Mouse (Mus musculus) lung, adult 2 months (tissue): Measurements from ENCODE around the gene Hlf. TPM values are rescaled to one million over a fixed set of nuclear protein-coding genes. Genes with fewer than 3 reads are reported as not detected.

Experiments used
- DNase-seq: peaks from one replicate; pipeline ENCODE4 v3.0.0; 2022
- H3K4me1 ChIP-seq: fragments of 200-500 bp; 2 replicates; pipeline ENCODE4 v1.6.1; 2011; ENCODE audit warnings: low read length; ENCODE audit not compliant: control insufficient read depth, insufficient read depth
- H3K4me3 ChIP-seq: fragments of 200-500 bp; replicated peaks from 2 replicates; pipeline ENCODE3; 2011; ENCODE audit warnings: low read depth, mild to moderate bottlenecking, control low read depth, low read length; ENCODE audit errors: extremely low read depth
- CTCF ChIP-seq: fragments of 200-500 bp; IDR thresholded peaks from 2 replicates; pipeline ENCODE4 v1.5.1; 2011; ENCODE audit warnings: mild to moderate bottlenecking, low read length, control low read depth; ENCODE audit not compliant: insufficient read depth
- POLR2A ChIP-seq: fragments of 200-500 bp; IDR thresholded peaks from 2 replicates; pipeline ENCODE4 v1.6.1; 2011; ENCODE audit warnings: low read depth, mild to moderate bottlenecking, control low read depth, low read length, borderline replicate concordance; ENCODE audit errors: extremely low read depth
- WGBS: fragments of 180-500 bp; shearing (Covaris S2); methylation state at CpG from one replicate; pipeline ENCODE4 v1.1.7; 2018; 5-methylcytosine and 5-hydroxymethylcytosine counted together
- polyA plus RNA-seq: library from polyadenylated mRNA; depleted of rRNA; stranded (reverse); fragments of >200 nt; gene quantifications from 2 replicates; pipeline ENCODE4 v1.2.3, GENCODE M21; 2012; rRNA removed

Hlf gene
- polyA plus RNA-seq, 1 experiment, result 6.8 TPM

DNA sequence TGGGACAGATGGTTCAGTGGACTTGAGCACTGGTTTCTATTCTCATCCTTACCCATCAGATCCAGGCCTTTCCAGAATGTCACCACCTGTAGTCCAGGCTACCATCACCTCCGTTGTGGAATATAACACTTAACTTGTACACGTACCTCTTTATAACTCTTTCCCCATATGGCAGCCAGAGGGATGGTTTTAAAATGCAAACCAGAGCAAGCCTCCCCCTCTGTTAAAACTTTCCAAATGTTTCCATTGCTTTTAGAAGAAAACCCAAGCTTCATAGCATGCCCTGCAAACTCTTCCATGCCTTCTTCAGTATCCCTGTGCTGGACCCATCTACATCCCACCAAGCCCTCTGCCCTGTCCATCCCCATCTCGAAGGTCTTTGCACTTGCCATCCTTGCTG, 66.1 kb downstream of the Hlf start:
- H3K4me3 ChIP-seq, result no peak overlapping the region
- no peaks in the 10 kb centered on the region for H3K4me1 ChIP-seq
- TF ChIP-seq POLR2A (no peak), CTCF (no peak)
- no peak for DNase-seq
- WGBS, result 83% methylated on average over 3 of the region's 3 CpGs

DNA sequence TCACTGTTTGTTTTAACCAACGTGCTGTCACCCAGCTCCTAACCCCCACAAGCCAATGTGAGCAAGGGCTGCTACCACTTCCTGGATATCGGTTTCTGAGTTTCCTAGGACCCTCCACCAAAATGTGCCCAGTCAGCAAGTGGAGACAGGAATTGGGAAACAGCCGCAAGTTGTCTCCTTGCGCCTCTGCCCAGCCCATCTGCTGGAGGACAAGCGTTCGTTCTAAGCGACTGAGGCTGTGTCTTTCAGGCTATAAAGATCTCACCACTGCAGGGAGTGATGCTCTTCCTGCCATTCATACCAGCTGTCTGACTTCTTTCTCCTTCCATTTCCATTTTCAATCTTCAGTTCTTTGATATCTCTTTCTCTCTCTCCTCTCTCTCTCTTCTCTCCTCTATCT, 69.8 kb downstream of the Hlf start:
- H3K4me1 ChIP-seq, result no peaks in the 10 kb centered on the region
- no peak for DNase-seq
- no peak overlapping the region for H3K4me3 ChIP-seq
- TF ChIP-seq POLR2A, result no peak
- TF ChIP-seq CTCF, result no peak
- WGBS, result 62% methylated on average over 7 of the region's 7 CpGs

DNA sequence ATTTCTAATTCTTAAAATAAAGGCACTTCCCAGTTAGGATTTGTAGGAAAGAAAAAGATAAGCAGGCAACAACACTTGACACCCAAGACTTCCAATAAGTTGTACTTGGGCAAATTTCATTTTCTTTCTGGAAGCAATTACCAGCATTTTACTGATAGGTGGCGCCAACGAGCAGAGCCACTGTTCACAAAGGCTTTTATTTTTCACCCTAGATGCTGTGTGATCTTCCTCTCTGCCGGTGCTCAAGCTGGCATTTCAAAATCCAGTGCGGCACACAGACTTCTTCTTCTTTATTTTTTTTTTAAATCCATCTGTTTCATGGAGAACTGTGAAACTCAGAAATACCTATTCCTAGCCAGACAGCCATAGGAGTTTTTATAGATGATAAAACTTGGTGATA, 73.2 kb downstream of the Hlf start:
- no peaks in the 10 kb centered on the region for H3K4me1 ChIP-seq
- peak; percentile 41 for TF ChIP-seq CTCF
- no peak for TF ChIP-seq POLR2A
- no peak for DNase-seq

GRCm38 (mm10) chr11:90314606-90315005, 76.1 kb downstream of the Hlf start:
- Histone ChIP-seq H3K4me3 (no peak overlapping the region), H3K4me1 (no peaks in the 10 kb centered on the region)
- TF ChIP-seq CTCF, result no peak
- no peak for TF ChIP-seq POLR2A
- DNase-seq, result no peak
- WGBS, result 85% methylated on average over 3 of the region's 3 CpGs

More for the DNA sequence above, 73.2 kb downstream of the Hlf start:
- WGBS, result 8% methylated on average over 4 of the region's 4 CpGs
- no peak overlapping the region for H3K4me3 ChIP-seq

- 37% methylated on average over 6 of the region's 6 CpGs for WGBS
- no peak for TF ChIP-seq POLR2A
- peak; percentile 63 for TF ChIP-seq CTCF
- peak; percentile 36 for DNase-seq
- H3K4me1 ChIP-seq, result no peaks in the 10 kb centered on the region
- H3K4me3 ChIP-seq, result no peak overlapping the region
Observed at GRCm38 (mm10) chr11:90306993-90307392, 83.7 kb downstream of the Hlf start.

- WGBS, result 70% methylated on average over 5 of the region's 5 CpGs
- TF ChIP-seq POLR2A (no peak), CTCF (no peak)
Observed at GRCm38 (mm10) chr11:90306067-90306466, 84.6 kb downstream of the Hlf start.

DNA sequence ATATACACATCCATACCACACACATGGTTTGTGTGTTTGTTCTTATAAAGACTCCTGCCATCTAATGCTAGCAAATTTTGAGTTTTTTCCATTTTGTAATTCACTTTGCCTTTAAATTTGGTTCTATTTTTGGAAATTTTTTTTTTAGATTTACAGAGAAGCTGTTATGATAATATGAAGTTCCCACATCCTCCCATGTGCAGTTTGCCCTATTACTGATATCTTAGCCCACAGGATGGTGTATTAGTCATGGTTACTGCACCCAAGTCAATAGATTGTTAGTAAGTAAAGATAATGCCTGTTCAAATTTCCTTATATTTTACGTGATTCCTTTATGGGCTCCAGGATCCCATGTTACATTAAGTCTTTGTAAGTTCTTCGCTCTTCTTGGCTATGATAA, 96.1 kb downstream of the Hlf start:
- H3K4me1 ChIP-seq, result no peaks in the 10 kb centered on the region
- no peak for DNase-seq
- TF ChIP-seq POLR2A, result no peak
- no peak for TF ChIP-seq CTCF
- 93% methylated on average over 2 of the region's 2 CpGs for WGBS
- no peak overlapping the region for H3K4me3 ChIP-seq

More at GRCm38 (mm10) chr11:90306067-90306466, 84.6 kb downstream of the Hlf start:
- no peak overlapping the region for H3K4me3 ChIP-seq
- DNase-seq, result no peak
- no peaks in the 10 kb centered on the region for H3K4me1 ChIP-seq

- no peak for TF ChIP-seq CTCF
- TF ChIP-seq POLR2A, result no peak
- DNase-seq, result no peak
- no peaks in the 10 kb centered on the region for H3K4me1 ChIP-seq
- H3K4me3 ChIP-seq, result no peak overlapping the region
Observed at GRCm38 (mm10) chr11:90292766-90293165, 97.9 kb downstream of the Hlf start.

- WGBS, result 83% methylated on average over 4 of the region's 4 CpGs
- H3K4me1 ChIP-seq, result no peaks in the 10 kb centered on the region
- no peak for TF ChIP-seq CTCF
- no peak for TF ChIP-seq POLR2A
- no peak overlapping the region for H3K4me3 ChIP-seq
- DNase-seq, result no peak
Observed at GRCm38 (mm10) chr11:90291156-90291555, 99.5 kb downstream of the Hlf start.

DNA sequence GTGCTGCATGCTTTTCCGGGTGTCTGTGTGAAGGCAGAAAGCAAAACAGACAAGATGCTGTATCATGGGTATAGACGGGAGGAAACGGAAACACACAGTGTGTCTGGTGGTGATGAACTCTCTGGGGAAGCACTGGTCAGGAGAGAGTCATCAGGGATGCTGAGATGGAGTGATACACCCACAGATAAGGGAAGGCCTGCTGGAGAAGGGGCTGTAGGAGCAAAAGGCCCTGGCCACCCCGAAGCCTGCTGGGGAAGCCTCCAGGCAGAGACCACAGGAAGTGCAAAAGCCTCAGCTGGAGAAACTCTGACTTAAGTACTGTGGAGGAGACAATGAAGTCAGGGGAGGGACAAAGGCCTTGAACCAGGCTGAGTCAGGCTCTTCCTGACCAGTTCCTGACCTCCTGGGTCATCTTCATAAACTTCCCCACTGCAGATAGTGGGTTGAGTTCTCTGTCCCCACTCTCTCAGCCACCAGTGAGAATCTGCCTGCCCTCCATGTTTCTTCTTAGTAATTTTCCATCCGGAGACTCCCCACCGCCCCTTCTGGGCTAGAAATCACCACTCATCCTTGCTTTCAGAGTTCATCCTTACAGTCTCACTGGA, 104.0 kb downstream of the Hlf start:
- WGBS, result 83% methylated on average over 6 of the region's 6 CpGs
- no peaks in the 10 kb centered on the region for H3K4me1 ChIP-seq
- no peak overlapping the region for H3K4me3 ChIP-seq
- DNase-seq, result no peak
- no peak for TF ChIP-seq CTCF
- no peak for TF ChIP-seq POLR2A

Other genes with a start within 250 kb of the Hlf start
- 1.3 and 1.5 TPM in 2 replicates for gene Gm45716, start 203.2 kb downstream of the Hlf start, polyA plus RNA-seq
- 29.4 and 37.9 TPM in 2 replicates for gene Mmd, start 141.4 kb downstream of the Hlf start, polyA plus RNA-seq
- 2.4 and 3.4 TPM in 2 replicates for gene Stxbp4, start 247.2 kb upstream of the Hlf start, polyA plus RNA-seq
- 6.9 and 11.9 TPM in 2 replicates for gene Cox11, start 247.3 kb upstream of the Hlf start, polyA plus RNA-seq